Mouse (Mus musculus): ENCODE results near the gene Taar3.

GRCm38 (mm10) chr10:23951714-23952113 lies 2.4 kb downstream of the Taar3 start:
- TF ChIP-seq CTCF (conservative IDR thresholded peaks at IDR 0.05; ENCODE audit: insufficient read depth, insufficient read length, low read depth, low read length) (no peak), POLR2A (IDR thresholded peaks at IDR 0.05; ENCODE audit: low read depth, low read length) (no peak)

All from kidney, adult 2 months (tissue).